Mouse (Mus musculus) stomach, postnatal 0 days (tissue): ENCODE results near the gene Lrrc61.

ENCODE experiments used
- CTCF ChIP-seq: IDR thresholded peaks from 2 replicates; pipeline ENCODE4 v1.5.1; 2016; ENCODE audit warnings: antibody characterized with exemption, low read depth, mild to moderate bottlenecking, moderate library complexity
- EP300 ChIP-seq: optimal IDR thresholded peaks from 2 replicates; pipeline ENCODE3; 2016; ENCODE audit warnings: antibody characterized with exemption

DNA sequence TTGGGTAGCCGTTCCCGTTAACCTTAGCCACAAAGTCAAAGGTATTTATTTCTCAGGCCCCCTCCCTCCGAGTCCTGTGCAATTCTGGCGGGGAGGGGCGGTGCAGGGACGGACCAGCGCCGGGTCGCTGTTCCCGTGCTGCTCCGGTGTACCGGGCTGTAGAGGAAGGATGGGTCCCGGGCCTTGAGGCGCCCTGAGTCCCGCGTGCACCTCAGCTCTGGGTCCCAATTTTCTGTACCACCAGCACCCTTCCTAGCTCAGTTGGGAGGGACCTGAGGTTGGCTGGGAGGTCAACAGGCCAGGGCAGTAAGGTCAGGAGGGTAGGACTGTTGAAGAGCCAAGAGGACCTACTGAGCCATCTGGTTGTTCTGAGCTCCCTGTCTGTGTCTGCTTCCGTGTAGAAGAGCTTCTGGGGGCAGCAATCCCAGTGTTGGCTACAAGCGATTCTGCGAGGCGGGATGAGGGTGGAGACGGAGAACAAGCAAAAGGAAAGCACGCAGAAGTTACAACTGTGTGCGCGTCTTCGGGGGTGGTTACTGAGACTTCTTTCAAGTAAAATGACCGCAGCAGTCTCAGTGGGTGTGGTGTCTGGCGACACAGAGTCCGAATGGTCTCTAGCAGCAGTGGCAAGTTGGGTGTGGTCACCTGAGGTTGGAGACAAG, 47.6 kb downstream of the Lrrc61 start:
- TF ChIP-seq CTCF (no peak), EP300 (no peak)
